Mouse (Mus musculus): ENCODE data around the gene Pcdh17. TPM values are rescaled to one million over a fixed set of nuclear protein-coding genes. Genes with fewer than 3 reads are reported as not detected.

Gene Pcdh17
- 6.2 and 6.6 TPM in 2 replicates for polyA plus RNA-seq (2015; fragmentation: Nextera tagmentation; extraction: Ambion mirVana)

- H3K9me3 ChIP-seq, result no peaks in the 10 kb centered on the region
- under 1% methylated on average over 31 of the region's 31 CpGs for WGBS
- H3K27me3 ChIP-seq (replicated peaks), result peaks cover 28% of the 10 kb centered on the region
- peak; percentile 95 for ATAC-seq (ENCODE audit: insufficient read depth, low FRiP score, low read depth)
- no peaks in the 10 kb centered on the region for H3K36me3 ChIP-seq
- peak within 1 kb of the TSS; percentile 91 for H3K4me2 ChIP-seq
- H3K4me1 ChIP-seq, result peaks cover 17% of the 10 kb centered on the region
- peak within 1 kb of the TSS; percentile 55 for H3K4me3 ChIP-seq (replicated peaks)
- peak within 1 kb of the TSS; percentile 29; the same call in 1 of the 2 replicates for H3K9ac ChIP-seq
- peak within 1 kb of the TSS; percentile 81 for H3K27ac ChIP-seq
Measured at GRCm38 (mm10) chr14:84443288-84443686, at the start of gene Pcdh17. Gene Pcdh17, plus strand, starts transcription at chr14:84443563.

- Histone ChIP-seq H3K9me3 (no peaks in the 10 kb centered on the region), H3K36me3 (no peaks in the 10 kb centered on the region), H3K9ac (no peak overlapping the region), H3K27ac (no peak overlapping the region), H3K27me3 (replicated peaks) (no peaks in the 10 kb centered on the region), H3K4me3 (replicated peaks) (no peak overlapping the region), H3K4me2 (no peak overlapping the region), H3K4me1 (no peaks in the 10 kb centered on the region)
- ATAC-seq (ENCODE audit: insufficient read depth, low FRiP score, low read depth), result no peak
- WGBS, result 45% methylated on average over 1 of the region's 1 CpGs
Measured at GRCm38 (mm10) chr14:84397137-84397536, 46.2 kb upstream of the Pcdh17 start.

GRCm38 (mm10) chr14:84424736-84425135 lies 18.6 kb upstream of the Pcdh17 start:
- H3K4me1 ChIP-seq, result no peaks in the 10 kb centered on the region
- ATAC-seq (ENCODE audit: insufficient read depth, low FRiP score, low read depth), result no peak
- 67% methylated on average over 2 of the region's 2 CpGs for WGBS
- no peaks in the 10 kb centered on the region for H3K9me3 ChIP-seq
- no peaks in the 10 kb centered on the region for H3K36me3 ChIP-seq
- no peaks in the 10 kb centered on the region for H3K27me3 ChIP-seq (replicated peaks)
- H3K4me2 ChIP-seq, result no peak overlapping the region
- H3K27ac ChIP-seq, result no peak overlapping the region
- no peak overlapping the region for H3K4me3 ChIP-seq (replicated peaks)
- no peak overlapping the region for H3K9ac ChIP-seq

GRCm38 (mm10) chr14:84426616-84427015 lies 16.7 kb upstream of the Pcdh17 start:
- Histone ChIP-seq H3K9me3 (no peaks in the 10 kb centered on the region), H3K36me3 (no peaks in the 10 kb centered on the region), H3K4me2 (no peak overlapping the region), H3K27me3 (replicated peaks) (no peaks in the 10 kb centered on the region), H3K9ac (no peak overlapping the region), H3K4me3 (replicated peaks) (no peak overlapping the region), H3K27ac (no peak overlapping the region), H3K4me1 (no peaks in the 10 kb centered on the region)
- no peak for ATAC-seq (ENCODE audit: insufficient read depth, low FRiP score, low read depth)

GRCm38 (mm10) chr14:84438066-84438770 lies 5.1 kb upstream of the Pcdh17 start:
- no peak overlapping the region for H3K4me3 ChIP-seq (replicated peaks)
- H3K9me3 ChIP-seq, result no peaks in the 10 kb centered on the region
- no peak overlapping the region for H3K27ac ChIP-seq
- H3K4me1 ChIP-seq, result no peaks in the 10 kb centered on the region
- ATAC-seq (ENCODE audit: insufficient read depth, low FRiP score, low read depth), result no peak
- no peaks in the 10 kb centered on the region for H3K36me3 ChIP-seq
- H3K27me3 ChIP-seq (replicated peaks), result no peaks in the 10 kb centered on the region
- no peak overlapping the region for H3K9ac ChIP-seq
- no peak overlapping the region for H3K4me2 ChIP-seq
- WGBS, result 24% methylated on average over 11 of the region's 11 CpGs

GRCm38 (mm10) chr14:84440903-84441302 lies 2.5 kb upstream of the Pcdh17 start:
- WGBS, result 18% methylated on average over 2 of the region's 2 CpGs
- H3K4me3 ChIP-seq (replicated peaks), result no peak overlapping the region
- peaks cover 7% of the 10 kb centered on the region; the same call in 1 of the 2 replicates for H3K4me1 ChIP-seq
- no peak overlapping the region for H3K4me2 ChIP-seq
- no peaks in the 10 kb centered on the region for H3K36me3 ChIP-seq
- H3K9ac ChIP-seq, result no peak overlapping the region
- peaks cover 4% of the 10 kb centered on the region; the same call in 1 of the 2 replicates for H3K27me3 ChIP-seq (replicated peaks)
- no peak overlapping the region for H3K27ac ChIP-seq
- no peak for ATAC-seq (ENCODE audit: insufficient read depth, low FRiP score, low read depth)
- H3K9me3 ChIP-seq, result no peaks in the 10 kb centered on the region

GRCm38 (mm10) chr14:84442528-84443287 lies 655 bp upstream of the Pcdh17 start:
- peak overlapping the region; percentile 81 for H3K27ac ChIP-seq
- under 1% methylated on average over 30 of the region's 30 CpGs for WGBS
- peaks cover 22% of the 10 kb centered on the region for H3K27me3 ChIP-seq (replicated peaks)
- peak overlapping the region; percentile 55 for H3K4me3 ChIP-seq (replicated peaks)
- ATAC-seq (ENCODE audit: insufficient read depth, low FRiP score, low read depth), result peak; percentile 53; the same call in 1 of the 2 replicates
- H3K9me3 ChIP-seq, result no peaks in the 10 kb centered on the region
- peak overlapping the region; percentile 91 for H3K4me2 ChIP-seq
- H3K36me3 ChIP-seq, result no peaks in the 10 kb centered on the region
- H3K4me1 ChIP-seq, result peaks cover 17% of the 10 kb centered on the region
- peak overlapping the region; percentile 29; the same call in 1 of the 2 replicates for H3K9ac ChIP-seq

GRCm38 (mm10) chr14:84443761-84444160 lies 398 bp downstream of the Pcdh17 start:
- H3K27ac ChIP-seq, result no peak overlapping the region
- H3K9me3 ChIP-seq, result no peaks in the 10 kb centered on the region
- no peak for ATAC-seq (ENCODE audit: insufficient read depth, low FRiP score, low read depth)
- no peak overlapping the region for H3K9ac ChIP-seq
- 1% methylated on average over 13 of the region's 13 CpGs for WGBS
- H3K27me3 ChIP-seq (replicated peaks), result peaks cover 31% of the 10 kb centered on the region
- H3K4me2 ChIP-seq, result peak overlapping the region; percentile 91
- H3K36me3 ChIP-seq, result no peaks in the 10 kb centered on the region
- H3K4me3 ChIP-seq (replicated peaks), result peak overlapping the region; percentile 55
- peaks cover 17% of the 10 kb centered on the region for H3K4me1 ChIP-seq

GRCm38 (mm10) chr14:84444276-84444662 lies 906 bp downstream of the Pcdh17 start:
- peaks cover 17% of the 10 kb centered on the region for H3K4me1 ChIP-seq
- WGBS, result under 1% methylated on average over 21 of the region's 21 CpGs
- no peak overlapping the region for H3K27ac ChIP-seq

GRCm38 (mm10) chr14:84444663-84445502 lies 1.5 kb downstream of the Pcdh17 start:
- Histone ChIP-seq H3K27me3 (replicated peaks) (peaks cover 31% of the 10 kb centered on the region), H3K4me3 (replicated peaks) (peak overlapping the region; percentile 55), H3K9ac (0 out of 2 replicates have a peak overlapping the region, but pooled peaks have one; percentile 2), H3K27ac (no peak overlapping the region), H3K4me1 (peaks cover 17% of the 10 kb centered on the region), H3K36me3 (no peaks in the 10 kb centered on the region), H3K9me3 (no peaks in the 10 kb centered on the region), H3K4me2 (peak overlapping the region; percentile 91)
- WGBS, result 2% methylated on average over 20 of the region's 21 CpGs
- ATAC-seq (ENCODE audit: insufficient read depth, low FRiP score, low read depth), result no peak

More at GRCm38 (mm10) chr14:84444276-84444662, 906 bp downstream of the Pcdh17 start:
- no peak overlapping the region for H3K9ac ChIP-seq
- H3K36me3 ChIP-seq, result no peaks in the 10 kb centered on the region
- ATAC-seq (ENCODE audit: insufficient read depth, low FRiP score, low read depth), result no peak
- H3K9me3 ChIP-seq, result no peaks in the 10 kb centered on the region
- H3K27me3 ChIP-seq (replicated peaks), result peaks cover 31% of the 10 kb centered on the region
- peak overlapping the region; percentile 55 for H3K4me3 ChIP-seq (replicated peaks)
- H3K4me2 ChIP-seq, result peak overlapping the region; percentile 91

- Histone ChIP-seq H3K4me2 (peak overlapping the region; percentile 91), H3K4me3 (replicated peaks) (peak overlapping the region; percentile 55), H3K36me3 (no peaks in the 10 kb centered on the region), H3K27me3 (replicated peaks) (peaks cover 31% of the 10 kb centered on the region), H3K27ac (no peak overlapping the region), H3K9ac (peak overlapping the region; percentile 9; the same call in 1 of the 2 replicates), H3K4me1 (peaks cover 17% of the 10 kb centered on the region), H3K9me3 (no peaks in the 10 kb centered on the region)
- WGBS, result under 1% methylated on average over 59 of the region's 59 CpGs
- ATAC-seq (ENCODE audit: insufficient read depth, low FRiP score, low read depth), result no peak
Measured at GRCm38 (mm10) chr14:84445503-84446410, 2.4 kb downstream of the Pcdh17 start.

Data from stomach, embryonic 15.5 days (tissue).